Mouse (Mus musculus) spleen, postnatal 14 days (tissue): ENCODE results near the gene Ebi3.
A peak's percentile ranks its signal among the peaks of the same experiment; 100 is the strongest.

Experiments used
- DNase-seq, 2 experiments: peaks; one replicate each; pipeline ENCODE4 v3.0.0; 2021 to 2022; ENCODE audit warnings: low spot score in 2 of 2

Ebi3 gene

DNA sequence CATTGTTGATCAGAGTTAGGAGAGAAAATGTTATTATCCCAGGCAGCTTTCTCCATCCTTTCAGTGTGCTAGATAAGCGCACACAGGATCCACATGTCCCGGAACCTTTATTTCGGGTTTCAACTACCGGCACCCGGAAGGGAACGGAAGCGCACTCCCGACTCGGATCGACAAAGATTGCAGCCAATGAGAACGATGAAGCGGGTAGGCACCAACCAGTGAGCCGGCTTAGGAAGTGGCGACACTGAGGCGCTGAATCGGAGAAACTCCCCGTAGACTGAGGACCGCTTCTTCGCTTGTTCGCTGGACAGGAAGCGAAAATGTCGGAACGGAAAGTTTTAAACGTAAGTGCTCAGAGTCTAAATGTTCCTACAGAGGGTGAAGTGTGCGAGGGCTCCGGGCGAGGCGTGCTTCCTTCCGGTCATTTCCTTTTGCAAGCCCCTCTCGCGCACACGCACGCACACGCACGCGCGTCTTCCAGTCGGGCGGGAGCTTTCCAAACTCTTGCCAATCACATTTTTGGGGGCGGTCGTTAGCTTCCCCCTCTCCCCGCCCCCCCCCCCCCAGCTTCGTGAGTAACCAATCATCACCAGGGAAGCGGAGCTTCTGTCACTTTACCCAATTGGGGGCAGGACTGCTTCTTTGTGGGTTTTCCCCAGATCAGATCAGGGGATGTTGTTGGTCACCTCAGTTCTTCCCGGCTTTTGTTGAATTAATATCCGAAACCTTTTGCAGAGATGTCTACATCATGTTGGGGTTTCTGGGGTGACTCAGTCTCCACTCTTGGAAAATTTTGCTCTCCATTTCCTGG is 6.7 kb downstream of the Ebi3 start, which contains the start of gene Yju2:
Gene Yju2, plus strand, starts transcription at position 182 of the 811 bp plus-strand sequence.
- DNase-seq: peak; percentile 82 to 88

DNA sequence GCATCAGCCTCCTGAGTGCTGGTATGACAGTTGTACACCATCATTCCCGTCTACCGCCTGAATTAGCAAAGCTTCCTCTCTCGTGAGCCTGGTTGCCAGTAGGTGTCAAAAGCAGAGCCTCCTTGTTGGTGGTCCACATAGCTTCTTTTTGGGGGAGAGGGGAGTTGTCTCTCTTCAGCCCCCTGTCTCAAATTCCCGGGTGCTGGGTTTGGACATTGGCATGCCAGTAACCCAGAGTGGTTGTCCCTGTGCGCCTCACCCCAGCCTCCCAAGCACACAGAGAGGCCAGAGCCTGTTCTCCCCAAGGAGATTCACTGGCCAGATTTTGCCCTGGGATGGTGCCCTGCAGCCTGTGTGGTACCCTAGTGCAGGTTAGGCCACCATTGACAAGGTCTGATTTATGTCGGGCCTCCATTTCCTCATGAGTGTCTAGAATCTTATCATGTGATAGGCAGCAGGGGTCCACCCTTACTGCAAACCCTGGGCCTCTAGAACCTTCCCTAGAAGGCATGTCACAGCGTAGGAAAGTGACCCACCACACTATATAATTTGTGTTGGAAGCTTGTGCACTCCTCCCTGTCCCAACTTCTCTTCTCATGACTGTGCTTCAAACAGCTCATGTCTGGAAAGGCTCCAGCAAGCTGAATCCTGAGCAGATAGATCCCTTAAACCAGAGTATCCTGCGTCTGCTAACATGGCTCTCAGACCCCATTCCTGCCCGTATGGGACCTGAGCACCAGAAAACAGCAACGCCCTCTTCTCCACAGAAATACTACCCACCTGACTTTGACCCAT is 7.7 kb downstream of the Ebi3 start:
- DNase-seq: no peak

- DNase-seq: no peak
Measured at GRCm38 (mm10) chr17:55960791-55961190, 8.4 kb downstream of the Ebi3 start.

GRCm38 (mm10) chr17:55961631-55962030 is 9.2 kb downstream of the Ebi3 start:
- no peak for DNase-seq

GRCm38 (mm10) chr17:55963171-55963570 is 10.7 kb downstream of the Ebi3 start:
- DNase-seq: no peak

- no peak for DNase-seq
Measured at GRCm38 (mm10) chr17:55964496-55964895, 12.1 kb downstream of the Ebi3 start.

DNA sequence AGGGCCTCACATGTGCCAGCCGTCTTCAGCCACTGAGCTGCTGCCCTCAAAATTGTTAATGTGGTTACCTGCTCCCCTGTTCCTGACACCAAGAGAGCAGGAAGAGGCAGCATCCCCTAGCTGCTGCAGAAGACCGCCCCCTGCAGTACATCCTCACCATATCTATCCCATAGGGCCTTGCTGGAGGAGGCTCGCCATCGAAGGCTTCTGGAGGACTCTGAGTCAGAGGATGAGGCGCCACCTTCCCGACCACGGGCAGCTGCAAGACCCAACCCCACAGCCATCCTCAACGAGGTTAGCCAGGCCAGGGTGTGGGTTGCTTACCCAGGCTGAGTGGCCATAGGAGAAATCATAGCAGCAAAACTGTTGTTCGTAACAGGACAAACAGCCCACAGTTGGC is 12.6 kb downstream of the Ebi3 start:
- no peak for DNase-seq

DNA sequence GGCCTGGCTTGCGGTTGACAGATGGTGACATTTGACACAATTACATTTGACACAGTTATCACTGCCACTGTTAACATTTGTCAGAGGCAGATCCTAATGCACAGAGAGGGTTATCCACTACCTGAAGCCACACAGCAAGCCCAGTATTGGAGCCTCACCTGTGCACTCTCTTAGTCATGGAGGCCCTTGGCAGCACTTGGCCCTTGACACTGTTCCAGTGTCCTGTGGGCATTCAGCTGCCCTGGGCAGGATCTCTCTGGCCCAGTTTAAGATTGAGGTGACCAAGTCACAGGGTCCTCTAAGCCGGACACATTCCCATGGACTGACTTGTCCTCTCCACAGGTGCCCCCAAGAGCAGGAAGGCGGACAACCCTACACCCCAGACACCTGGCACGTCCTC is 14.7 kb downstream of the Ebi3 start:
- no peak for DNase-seq

DNA sequence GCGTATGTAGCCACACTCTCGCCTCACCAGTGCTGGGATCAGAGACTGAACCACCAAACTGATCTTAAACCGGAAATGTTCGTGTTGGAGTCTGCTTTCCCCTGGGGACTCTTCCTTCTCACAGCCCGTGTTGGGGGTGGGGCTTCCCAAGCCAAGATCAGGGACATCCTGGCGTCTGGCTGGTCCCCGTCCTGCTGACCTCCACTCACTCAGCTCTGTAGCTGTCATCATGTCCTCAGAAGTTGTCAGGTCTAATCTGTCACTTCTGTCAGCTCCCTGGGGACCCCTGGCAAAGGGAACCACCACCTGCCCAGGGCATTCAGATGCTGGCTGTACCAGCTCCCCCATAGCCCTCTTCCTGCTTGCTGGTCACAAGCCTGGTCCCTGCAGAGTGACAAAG is 15.8 kb downstream of the Ebi3 start:
- DNase-seq: no peak

DNA sequence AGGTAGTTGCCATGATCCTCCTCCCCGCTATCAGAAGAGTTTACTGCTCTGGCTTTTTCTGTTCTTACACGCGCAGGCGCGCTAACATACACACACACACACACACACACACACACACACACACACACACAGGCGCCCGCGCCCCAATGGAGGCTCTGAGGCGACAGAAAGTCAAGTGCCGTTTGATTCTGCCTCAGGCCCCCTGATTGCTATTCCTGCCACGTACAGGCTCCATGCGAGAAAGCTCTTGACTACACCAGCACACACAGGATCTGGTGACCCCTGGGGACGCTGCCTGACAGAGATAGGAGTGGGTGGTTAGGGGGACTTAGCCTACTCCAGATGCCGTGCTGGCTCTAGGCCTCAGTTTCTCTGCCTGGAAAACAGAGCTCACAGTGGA is 17.1 kb downstream of the Ebi3 start:
- DNase-seq: no peak

GRCm38 (mm10) chr17:55969966-55970891 is 17.8 kb downstream of the Ebi3 start, which contains the start of gene Shd:
TSS of gene Shd (plus strand) at chr17:55970467.
- DNase-seq: no peak

- no peak for DNase-seq
Measured at GRCm38 (mm10) chr17:55971453-55971852, 19.0 kb downstream of the Ebi3 start.

DNA sequence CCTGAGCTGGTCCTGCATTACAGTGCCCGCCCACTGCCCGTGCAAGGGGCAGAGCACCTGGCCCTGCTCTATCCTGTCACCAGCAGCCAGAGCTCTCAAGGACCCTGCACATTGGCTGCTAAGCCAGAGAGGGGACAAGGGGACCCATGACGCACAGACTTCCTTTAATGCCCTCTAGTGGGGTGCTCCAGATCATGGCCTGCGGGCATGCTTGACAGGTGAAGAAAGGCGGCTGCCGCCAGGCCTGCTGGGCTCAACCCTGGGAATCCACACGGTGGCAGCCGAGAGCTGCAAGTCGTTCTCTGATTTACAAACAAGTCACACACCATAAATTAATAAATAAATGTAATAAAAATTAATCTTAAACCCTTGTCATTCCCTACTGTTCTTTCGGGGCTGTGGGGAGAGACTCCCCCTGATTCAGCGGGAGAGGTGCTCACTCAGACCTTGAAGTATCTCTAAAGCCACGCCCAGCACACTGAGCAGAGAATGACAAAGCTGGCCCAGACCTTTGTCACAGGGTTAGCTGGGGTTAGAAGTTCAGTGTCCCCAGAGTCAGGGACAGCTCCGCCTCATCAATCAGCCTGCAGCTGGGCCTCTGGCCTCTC is 23.9 kb downstream of the Ebi3 start:
- DNase-seq: peak; percentile 40 to 61

GRCm38 (mm10) chr17:55977301-55977700 is 24.9 kb downstream of the Ebi3 start:
- no peak for DNase-seq

- DNase-seq: no peak
Measured at GRCm38 (mm10) chr17:55986030-55986961, 33.9 kb downstream of the Ebi3 start, which contains the start of gene Fsd1. TSS of gene Fsd1 (plus strand) at chr17:55986509.

- no peak for DNase-seq
Measured at GRCm38 (mm10) chr17:55990278-55990898, 37.9 kb downstream of the Ebi3 start.

DNA sequence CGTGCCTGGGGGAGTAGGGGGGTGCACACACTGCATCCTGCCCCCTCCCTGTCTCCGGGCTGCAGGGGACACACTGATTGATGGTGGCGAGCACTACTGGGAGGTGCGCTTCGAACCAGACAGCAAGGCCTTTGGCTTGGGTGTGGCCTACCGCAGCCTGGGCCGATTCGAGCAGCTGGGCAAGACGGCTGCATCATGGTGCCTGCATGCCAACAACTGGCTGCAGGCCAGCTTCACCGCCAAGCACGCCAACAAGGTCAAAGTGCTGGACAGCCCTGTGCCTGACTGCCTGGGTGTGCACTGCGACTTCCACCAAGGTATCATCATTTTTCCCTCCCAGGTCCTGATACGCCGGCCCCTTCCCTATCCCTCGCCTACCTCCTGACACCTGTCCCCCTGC is 43.6 kb downstream of the Ebi3 start:
- DNase-seq: no peak

DNA sequence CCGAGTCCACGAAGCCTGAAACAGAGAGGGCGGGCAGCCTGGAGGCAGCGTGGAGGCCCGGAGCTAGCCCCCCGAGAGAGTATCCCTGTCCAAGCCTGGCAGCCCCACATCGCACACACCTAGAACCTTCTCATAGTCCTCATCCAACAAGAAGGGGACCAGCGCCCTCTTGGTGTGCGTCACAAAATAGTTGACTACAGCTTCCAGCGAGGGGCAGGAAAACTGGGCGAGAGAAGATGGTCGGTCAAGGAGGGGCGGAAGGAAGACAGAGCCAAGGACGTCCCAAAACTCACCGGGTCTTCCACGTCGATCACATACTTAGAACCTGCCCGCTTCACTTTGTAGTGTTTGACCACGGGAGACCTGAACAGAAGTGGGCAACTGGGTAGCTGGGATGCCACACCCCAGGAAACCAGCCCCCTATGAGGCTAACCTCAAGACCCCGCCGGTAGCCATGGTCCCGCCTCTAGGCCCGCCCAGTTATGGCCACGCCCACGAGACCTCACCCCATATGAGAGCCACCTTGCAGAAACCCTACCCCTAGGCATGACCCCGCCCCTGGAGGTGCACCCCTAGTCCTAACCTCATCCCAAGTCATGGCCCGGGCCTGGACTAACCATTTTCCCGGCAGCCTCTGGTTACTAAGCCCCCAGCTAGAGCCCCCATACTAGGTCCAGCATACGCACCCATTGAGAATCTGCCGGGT is 47.5 kb downstream of the Ebi3 start:
- no peak for DNase-seq

GRCm38 (mm10) chr17:56003000-56003399 is 50.6 kb downstream of the Ebi3 start:
- no peak for DNase-seq
